Mouse (Mus musculus) MN1 (cell line): ENCODE data around the gene Atp13a1.
A peak's percentile ranks its signal among the peaks of the same experiment; 100 is the strongest.

Experiments
- DNase-seq: peaks from one replicate; pipeline ENCODE4 v3.0.0-alpha.2; 2016; ENCODE audit warnings: low spot score

The Atp13a1 gene

GRCm38 (mm10) chr8:69799946-69800345 is 9.0 kb downstream of the Atp13a1 start:
- DNase-seq = no peak

DNA sequence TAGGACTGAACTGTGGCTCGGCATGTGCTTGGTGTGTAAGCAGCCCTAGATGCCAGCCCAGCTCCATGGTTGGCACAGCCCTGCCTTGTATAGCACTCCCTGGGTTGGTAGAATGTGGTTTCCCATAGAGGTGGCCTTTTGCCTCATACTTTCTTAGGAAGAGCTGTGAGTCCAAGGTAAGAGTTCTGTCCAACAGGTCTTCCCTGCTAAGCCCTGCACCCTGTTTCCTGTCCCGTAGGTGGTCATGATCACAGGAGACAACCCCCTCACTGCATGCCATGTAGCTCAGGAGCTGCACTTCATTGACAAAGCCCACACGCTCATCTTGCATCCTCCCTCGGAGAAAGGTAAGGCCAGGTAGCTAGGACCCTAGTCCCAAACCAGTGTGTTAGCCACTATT is 10.8 kb downstream of the Atp13a1 start:
- no peak for DNase-seq

- no peak for DNase-seq
These were observed 11.3 kb downstream of the Atp13a1 start for GRCm38 (mm10) chr8:69802216-69802615.

DNA sequence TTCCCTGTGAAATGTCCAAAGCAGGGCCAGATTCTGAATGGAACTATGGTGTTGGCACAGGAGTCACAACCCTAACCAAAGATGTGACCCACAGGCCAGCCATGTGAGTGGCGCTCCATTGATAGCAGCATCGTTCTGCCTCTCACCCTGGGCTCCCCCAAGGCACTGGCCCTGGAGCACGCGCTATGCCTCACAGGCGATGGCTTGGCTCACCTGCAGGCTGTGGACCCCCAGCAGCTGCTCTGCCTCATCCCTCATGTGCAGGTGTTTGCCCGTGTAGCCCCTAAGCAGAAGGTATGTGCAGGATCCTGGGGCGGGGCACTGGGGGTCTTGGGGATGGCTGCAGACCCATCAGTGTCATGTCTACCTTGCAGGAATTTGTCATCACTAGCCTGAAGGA is 12.4 kb downstream of the Atp13a1 start:
- no peak for DNase-seq

- DNase-seq = no peak
These were observed 13.6 kb downstream of the Atp13a1 start for GRCm38 (mm10) chr8:69804537-69804936.

GRCm38 (mm10) chr8:69805086-69805485 is 14.1 kb downstream of the Atp13a1 start:
- DNase-seq = no peak

GRCm38 (mm10) chr8:69805491-69805890 is 14.5 kb downstream of the Atp13a1 start:
- no peak for DNase-seq

DNA sequence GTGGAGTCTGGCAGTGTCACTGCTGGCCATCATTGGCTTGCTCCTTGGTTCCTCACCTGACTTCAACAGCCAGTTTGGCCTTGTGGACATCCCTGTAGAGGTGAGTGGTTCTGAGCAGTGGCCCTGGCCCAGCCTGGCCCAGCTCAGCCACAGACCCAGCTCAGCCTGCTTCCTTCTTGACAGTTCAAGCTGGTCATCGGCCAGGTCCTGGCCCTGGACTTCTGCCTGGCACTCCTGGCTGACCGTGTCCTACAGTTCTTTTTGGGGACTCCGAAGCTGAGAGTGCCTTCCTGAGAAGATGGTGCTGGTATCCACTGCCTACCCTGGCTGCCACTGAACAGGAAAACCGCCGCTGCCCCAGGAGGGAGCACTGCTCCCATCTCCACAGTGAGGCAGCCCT is 16.3 kb downstream of the Atp13a1 start:
- no peak for DNase-seq

DNA sequence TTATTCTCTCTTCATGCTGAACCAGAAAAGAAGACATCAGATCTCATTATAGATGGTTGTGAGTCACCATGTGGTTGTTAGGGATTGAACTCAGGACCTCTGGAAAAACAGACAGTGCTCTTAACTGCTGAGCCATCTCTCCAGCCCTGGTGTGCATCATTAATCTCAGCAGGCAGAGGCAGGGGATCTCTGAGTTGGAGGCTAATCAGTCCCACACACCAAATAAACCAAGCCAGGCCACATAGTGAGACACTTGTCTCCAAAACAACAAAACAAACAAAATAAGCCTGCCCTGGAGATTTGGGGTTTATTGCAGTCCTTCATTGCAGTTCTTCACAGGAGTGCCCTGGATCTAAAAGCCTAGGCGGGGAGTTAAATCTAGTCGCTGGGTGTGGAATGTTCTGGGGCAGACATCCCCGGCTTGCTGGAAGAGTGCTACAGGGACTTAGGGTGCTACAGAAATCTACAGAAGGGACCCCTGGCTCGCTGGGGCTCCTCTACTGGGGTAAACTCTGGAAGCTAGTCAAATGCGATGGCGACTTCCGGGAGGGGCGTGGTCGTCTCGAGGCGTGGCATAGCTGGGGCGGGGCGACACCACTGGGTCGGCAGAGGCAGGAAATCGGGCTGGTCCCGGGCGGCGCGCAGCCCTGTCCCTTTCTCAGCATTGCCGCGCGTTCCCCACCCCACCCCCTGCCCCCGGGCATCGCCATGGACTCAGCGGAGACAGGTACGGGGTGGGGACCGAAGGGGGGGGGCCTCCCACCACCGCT is 17.3 kb downstream of the Atp13a1 start, which contains the start of gene Gmip:
TSS of gene Gmip (plus strand) at position 586 of the 770 bp plus-strand sequence.
- peak; percentile 82 for DNase-seq

GRCm38 (mm10) chr8:69808864-69809403 is 18.0 kb downstream of the Atp13a1 start:
- DNase-seq = peak; percentile 70

- DNase-seq = no peak
These were observed 18.9 kb downstream of the Atp13a1 start for GRCm38 (mm10) chr8:69809820-69810219.

- no peak for DNase-seq
These were observed 23.9 kb downstream of the Atp13a1 start for GRCm38 (mm10) chr8:69814881-69815280.

DNA sequence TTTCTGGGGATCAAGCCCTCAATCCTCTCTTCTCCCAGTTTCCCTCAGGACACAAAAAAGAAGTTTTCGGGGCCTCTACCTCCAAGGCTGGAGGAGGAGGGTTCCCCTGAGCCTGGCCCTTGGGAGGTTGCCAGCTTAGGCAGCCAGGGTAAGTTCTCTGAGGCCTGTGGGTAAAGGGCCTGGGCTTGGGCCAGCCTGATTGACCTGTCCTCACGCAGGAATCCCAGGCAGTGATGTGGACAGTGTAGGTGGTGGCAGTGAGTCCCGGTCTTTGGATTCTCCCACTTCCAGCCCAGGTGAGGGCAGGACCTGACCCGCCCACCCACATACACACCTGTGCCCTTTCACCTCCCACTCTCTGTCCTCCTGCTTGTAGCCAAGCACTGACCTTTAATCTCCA is 24.4 kb downstream of the Atp13a1 start:
- DNase-seq = no peak

DNA sequence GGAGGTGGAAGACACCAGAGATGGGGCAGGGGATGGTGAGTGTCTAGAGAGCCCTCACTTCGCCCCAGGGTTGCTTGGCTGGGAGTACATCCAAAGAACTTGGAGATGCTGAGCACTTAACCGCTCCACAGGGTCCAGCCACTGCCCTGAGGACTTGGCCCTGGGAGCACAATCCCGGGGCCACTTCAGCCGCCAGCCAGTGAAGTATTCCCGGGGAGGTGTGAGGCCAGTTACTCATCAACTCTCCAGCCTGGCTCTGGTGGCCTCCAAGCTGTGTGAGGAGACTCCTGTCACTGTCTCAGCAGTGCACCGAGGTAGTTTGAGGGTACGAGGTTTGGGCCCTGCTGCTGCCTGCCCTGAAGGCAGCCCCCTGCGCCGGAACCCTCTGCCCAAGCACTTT is 29.5 kb downstream of the Atp13a1 start:
- no peak for DNase-seq

- peak; percentile 74 for DNase-seq
These were observed 31.0 kb downstream of the Atp13a1 start for GRCm38 (mm10) chr8:69821971-69822385.

DNA sequence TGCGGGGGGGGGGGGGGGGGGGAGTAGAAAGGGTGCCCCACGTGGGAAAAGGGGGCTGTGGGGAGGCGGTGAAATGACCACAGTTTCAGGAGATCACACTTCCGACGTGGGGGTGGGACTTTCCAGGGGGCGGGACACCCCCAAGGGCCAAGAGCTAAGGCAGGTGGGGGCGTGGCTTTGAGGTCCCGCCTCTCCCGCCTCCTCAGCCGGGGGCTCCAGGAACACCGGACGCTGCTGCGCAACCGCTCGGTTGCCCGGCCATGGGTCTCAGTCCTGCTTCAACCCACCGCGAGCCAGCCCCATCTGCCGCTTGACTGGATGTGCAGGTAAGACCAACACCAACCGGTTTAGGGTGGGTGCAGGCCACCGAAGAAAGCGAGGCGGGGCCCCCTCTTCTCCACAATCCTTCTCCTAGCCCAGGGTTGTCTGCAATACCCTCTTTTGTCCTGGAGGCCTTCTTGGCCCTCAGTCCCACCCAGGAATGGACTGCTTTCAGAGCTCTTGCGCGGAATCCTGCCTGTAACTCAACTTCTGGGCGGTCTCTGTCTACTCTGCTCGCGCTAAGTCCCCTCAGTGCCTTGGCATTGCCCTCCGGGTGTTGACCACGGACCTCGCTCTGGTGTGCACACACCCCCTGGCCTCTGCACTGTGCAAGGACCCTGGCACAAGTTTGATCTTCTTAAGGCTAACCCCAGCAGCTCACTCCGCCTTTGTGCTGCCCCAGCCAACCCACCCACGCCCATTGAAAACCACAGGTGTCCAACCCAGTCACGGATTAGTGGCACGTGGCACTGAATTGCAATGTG is 31.6 kb downstream of the Atp13a1 start, which contains the start of gene Lpar2:
TSS of gene Lpar2 (plus strand) at position 44 of the 806 bp plus-strand sequence.
- peak; percentile 89 for DNase-seq

- no peak for DNase-seq
These were observed 35.4 kb downstream of the Atp13a1 start for GRCm38 (mm10) chr8:69826371-69826770.

GRCm38 (mm10) chr8:69832298-69832853 is 41.4 kb downstream of the Atp13a1 start, which contains the start of gene Pbx4:
Pbx4 (plus strand) TSS chr8:69832491.
- peak; percentile 97 for DNase-seq

- DNase-seq = no peak
These were observed 46.2 kb downstream of the Atp13a1 start for GRCm38 (mm10) chr8:69837057-69837682.

DNA sequence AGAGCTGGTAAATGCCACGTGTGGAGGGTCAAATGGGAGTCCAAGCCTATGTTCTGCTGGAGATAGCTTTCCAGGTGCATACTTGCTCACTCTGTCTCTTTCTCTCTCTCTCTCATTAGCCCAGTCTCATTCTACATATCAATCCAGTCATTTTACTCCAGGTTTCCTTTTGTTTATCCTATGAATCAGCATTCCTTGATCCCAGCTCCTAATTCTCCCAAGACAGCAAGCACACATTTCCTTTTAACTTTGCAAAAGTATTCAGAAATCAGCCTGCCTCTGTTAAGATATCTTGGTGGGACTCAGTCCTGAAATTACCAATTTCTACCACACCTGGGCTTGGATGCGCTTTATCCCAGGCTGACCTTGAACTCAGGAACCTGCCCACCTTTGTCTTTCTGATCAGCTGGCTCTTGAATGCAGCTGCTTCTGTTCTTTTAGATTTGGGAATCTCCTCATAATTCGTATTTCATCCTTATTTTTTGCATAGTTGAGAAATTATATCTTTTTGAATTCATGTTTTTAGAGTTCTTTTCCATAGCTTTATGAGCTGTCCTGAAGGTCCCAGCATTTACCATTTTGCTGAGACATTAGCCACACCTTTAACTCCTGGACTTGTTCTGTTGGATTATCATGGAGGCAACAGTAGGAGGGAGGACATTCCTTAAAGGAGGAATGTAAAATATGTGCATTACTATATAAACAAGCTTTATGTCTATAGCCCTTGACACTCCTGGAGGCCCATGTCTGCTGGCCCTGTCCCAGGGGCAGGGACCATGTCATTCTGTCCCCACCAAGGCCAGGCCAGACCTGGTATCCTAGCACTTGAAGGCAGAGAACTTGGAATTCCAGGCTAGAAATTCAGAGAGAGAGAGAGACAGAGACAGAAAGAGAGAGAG is 56.5 kb downstream of the Atp13a1 start:
- no peak for DNase-seq

GRCm38 (mm10) chr8:69848951-69849350 is 58.0 kb downstream of the Atp13a1 start:
- no peak for DNase-seq
